Mouse (Mus musculus) colon, adult 2 months (tissue): ENCODE results near the gene Nox3. TPM values are rescaled to one million over a fixed set of nuclear protein-coding genes. Genes with fewer than 3 reads are reported as not detected.

Experiments used
- polyA plus RNA-seq: library from polyadenylated mRNA; depleted of rRNA; stranded (reverse); fragments of >200 nt; gene quantifications from 2 replicates; pipeline ENCODE4 v1.2.3, GENCODE M21; 2012; rRNA removed

The Nox3 gene
- not detected in 2 replicates for polyA plus RNA-seq

DNA sequence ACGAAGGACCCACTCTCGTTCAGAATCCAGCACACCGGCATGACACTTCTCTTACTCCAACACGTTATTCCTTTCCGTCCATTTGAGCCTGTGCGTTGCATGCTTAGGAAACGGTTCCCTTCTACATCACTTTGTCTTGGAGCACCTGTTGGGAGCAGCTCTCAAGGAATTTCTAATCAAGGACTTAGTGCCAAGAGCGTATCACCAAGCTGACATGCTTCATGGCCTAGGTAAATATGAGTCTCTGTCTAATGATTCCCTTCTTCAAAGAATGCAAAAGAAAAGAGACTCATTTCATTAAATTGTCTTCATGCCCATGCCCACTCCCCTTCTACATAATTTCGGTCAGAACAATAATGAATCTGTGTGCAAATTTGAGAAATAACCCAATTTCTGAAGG lies at the start of gene Nox3:
Nox3 (minus strand) TSS at position 101 of the 400 bp plus-strand sequence.

Other genes starting within 250 kb of the Nox3 start
- 0.67 TPM in 1 of 2 replicates, not detected in the other for gene Cldn20, start 163.7 kb downstream of the Nox3 start, polyA plus RNA-seq
- 1.4 and 1.5 TPM in 2 replicates for gene Tfb1m, start 138.5 kb downstream of the Nox3 start, polyA plus RNA-seq